8 mouse cellular contexts compared by ENCODE assay signal in the genomic region with DNA sequence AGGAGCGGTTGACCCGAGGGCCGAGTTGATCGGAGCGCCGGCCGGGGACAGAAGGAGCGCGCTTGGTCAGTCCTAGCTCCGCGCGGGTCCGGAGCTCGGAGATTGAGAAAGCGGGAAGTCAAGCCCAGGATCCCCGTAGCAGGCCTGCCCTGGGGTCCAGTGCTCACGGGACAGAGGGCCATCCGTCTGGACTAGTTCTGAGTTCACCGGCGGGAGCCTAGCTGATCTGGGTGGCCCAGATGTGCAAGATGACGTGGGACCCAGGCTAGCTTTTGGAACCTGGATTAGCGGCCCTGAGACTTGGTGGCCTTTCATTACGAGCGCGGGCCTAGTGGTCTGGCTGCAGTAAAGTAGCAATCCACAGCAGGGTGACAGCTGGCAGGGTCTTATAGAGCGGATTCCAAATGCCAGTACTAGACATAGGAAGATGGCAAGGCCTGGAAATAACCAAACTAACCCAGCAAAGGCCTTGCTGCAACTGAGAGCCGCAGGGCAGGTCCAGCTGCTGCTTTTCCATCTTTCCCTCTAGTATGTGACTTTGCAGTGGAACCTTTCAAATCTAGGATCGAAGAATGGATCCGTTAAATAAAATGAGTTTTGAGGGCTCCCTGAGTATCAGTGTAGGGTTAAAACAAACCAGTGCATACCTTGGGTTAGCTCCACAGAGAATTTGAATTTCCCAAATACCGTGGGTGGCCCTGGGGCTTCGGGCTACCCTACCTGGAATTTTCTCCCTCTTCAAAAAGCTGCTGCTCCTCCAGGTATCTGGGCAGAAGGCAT. TPM values are rescaled to one million over a fixed set of nuclear protein-coding genes. Genes with fewer than 3 reads are reported as not detected.
DNase-seq lines count a peak whose midpoint lies in the region; ATAC-seq and TF ChIP-seq lines count a peak whose summit lies in the region.

No protein-coding gene starts in this region.

- H3K4me2 ChIP-seq in lung, embryonic 14.5 days = peak overlapping the region; percentile 91
- H3K4me2 ChIP-seq in embryonic facial prominence, embryonic 14.5 days (ENCODE audit: low read depth, low read length) = peak overlapping the region; percentile 97
- peak overlapping the region; percentile 99 for H3K4me2 ChIP-seq in intestine, embryonic 15.5 days (replicated peaks)
- H3K4me2 ChIP-seq in midbrain, postnatal 0 days (ENCODE audit: low read depth, low read length, poor library complexity, severe bottlenecking) = peak overlapping the region; percentile 76

- peak; percentile 47 for DNase-seq in lung, embryonic 14.5 days
- no peak for DNase-seq in lung, adult 18-20 months
- DNase-seq in embryonic facial prominence, embryonic 14.5 days (ENCODE audit: low spot score) = no peak
- no peak for DNase-seq in midbrain, postnatal 0 days (ENCODE audit: low spot score)
- no peak for DNase-seq in adrenal gland, postnatal 4 days (ENCODE audit: low spot score in 2 of 2)
- no peak for DNase-seq in frontal cortex, postnatal 36 days (ENCODE audit: low spot score in 2 of 2)
- no peak for DNase-seq in thymus, postnatal 4 days

- TF ChIP-seq CTCF in lung, embryonic 14.5 days (IDR thresholded peaks at IDR 0.05; ENCODE audit: low read depth) = no peak
- no peak for TF ChIP-seq CTCF in midbrain, postnatal 0 days (IDR thresholded peaks at IDR 0.05)

- peak overlapping the region; percentile 51 for H3K9ac ChIP-seq in lung, embryonic 14.5 days
- H3K9ac ChIP-seq in embryonic facial prominence, embryonic 14.5 days (ENCODE audit: low read depth, low read length) = peak overlapping the region; percentile 58
- H3K9ac ChIP-seq in intestine, embryonic 15.5 days = peak overlapping the region; percentile 28
- H3K9ac ChIP-seq in midbrain, postnatal 0 days (replicated peaks; ENCODE audit: low read length, poor library complexity, severe bottlenecking) = no peak overlapping the region

- peak; percentile 55 for ATAC-seq in lung, embryonic 14.5 days (ENCODE audit: insufficient read depth)
- 0 out of 2 replicates have a peak, but pooled peaks have one; percentile 10 for ATAC-seq in embryonic facial prominence, embryonic 14.5 days (ENCODE audit: low read depth)
- ATAC-seq in intestine, embryonic 15.5 days = peak; percentile 47
- ATAC-seq in midbrain, postnatal 0 days (ENCODE audit: low FRiP score) = peak; percentile 44; the same call in 1 of the 2 replicates

- no peaks in the 10 kb centered on the region for H3K36me3 ChIP-seq in lung, embryonic 14.5 days (ENCODE audit: insufficient read depth)
- no peaks in the 10 kb centered on the region for H3K36me3 ChIP-seq in embryonic facial prominence, embryonic 14.5 days (ENCODE audit: control insufficient read depth, insufficient read depth, low read length)
- H3K36me3 ChIP-seq in intestine, embryonic 15.5 days = no peaks in the 10 kb centered on the region
- no peaks in the 10 kb centered on the region for H3K36me3 ChIP-seq in midbrain, postnatal 0 days (ENCODE audit: insufficient read depth, low read length)

- H3K27me3 ChIP-seq in lung, embryonic 14.5 days (ENCODE audit: insufficient read depth, low read length) = peaks cover 92% of the 10 kb centered on the region
- H3K27me3 ChIP-seq in embryonic facial prominence, embryonic 14.5 days (replicated peaks; ENCODE audit: control insufficient read depth, insufficient read depth, low read length) = peaks cover 94% of the 10 kb centered on the region
- peaks cover 76% of the 10 kb centered on the region for H3K27me3 ChIP-seq in intestine, embryonic 15.5 days (replicated peaks)
- peaks cover 84% of the 10 kb centered on the region for H3K27me3 ChIP-seq in midbrain, postnatal 0 days (ENCODE audit: insufficient read depth, low read length)

- peak overlapping the region; percentile 62 for H3K4me3 ChIP-seq in lung, embryonic 14.5 days (ENCODE audit: low read depth, low read length)
- H3K4me3 ChIP-seq in embryonic facial prominence, embryonic 14.5 days (ENCODE audit: low read depth, low read length) = peak overlapping the region; percentile 70
- peak overlapping the region; percentile 61 for H3K4me3 ChIP-seq in intestine, embryonic 15.5 days (replicated peaks)
- H3K4me3 ChIP-seq in midbrain, postnatal 0 days (ENCODE audit: low read depth, low read length) = peak overlapping the region; percentile 47

- no peaks in the 10 kb centered on the region for H3K9me3 ChIP-seq in lung, embryonic 14.5 days (ENCODE audit: low read depth, low read length)
- H3K9me3 ChIP-seq in embryonic facial prominence, embryonic 14.5 days (ENCODE audit: control insufficient read depth, low read length) = no peaks in the 10 kb centered on the region
- H3K9me3 ChIP-seq in intestine, embryonic 15.5 days = no peaks in the 10 kb centered on the region
- H3K9me3 ChIP-seq in midbrain, postnatal 0 days (ENCODE audit: low read length) = no peaks in the 10 kb centered on the region

- no peak overlapping the region for H3K27ac ChIP-seq in lung, embryonic 14.5 days (ENCODE audit: low read depth)
- H3K27ac ChIP-seq in embryonic facial prominence, embryonic 14.5 days (replicated peaks; ENCODE audit: low read depth, low read length) = no peak overlapping the region
- H3K27ac ChIP-seq in intestine, embryonic 15.5 days = no peak overlapping the region
- H3K27ac ChIP-seq in midbrain, postnatal 0 days (ENCODE audit: low read depth, low read length) = no peak overlapping the region

- 3% methylated on average over 31 of the region's 31 CpGs for WGBS in lung, embryonic 14.5 days
- 3% methylated on average over 31 of the region's 31 CpGs for WGBS in embryonic facial prominence, embryonic 14.5 days
- WGBS in intestine, embryonic 15.5 days = 4% methylated on average over 31 of the region's 31 CpGs
- 4% methylated on average over 31 of the region's 31 CpGs for WGBS in midbrain, postnatal 0 days

- no peaks in the 10 kb centered on the region for H3K4me1 ChIP-seq in lung, embryonic 14.5 days (ENCODE audit: insufficient read depth)
- H3K4me1 ChIP-seq in embryonic facial prominence, embryonic 14.5 days (ENCODE audit: control insufficient read depth, insufficient read depth, low read length) = no peaks in the 10 kb centered on the region
- H3K4me1 ChIP-seq in intestine, embryonic 15.5 days (replicated peaks) = peaks cover 10% of the 10 kb centered on the region
- H3K4me1 ChIP-seq in midbrain, postnatal 0 days (ENCODE audit: insufficient read depth, low read length) = no peaks in the 10 kb centered on the region; the same call in 1 of the 2 replicates

RNA-seq across cellular contexts. Expression of a gene that starts 1.2 kb away (rescaled TPM):
- not detected in 2 replicates for polyA plus RNA-seq in lung, embryonic 14.5 days (2014; fragmentation: Nextera tagmentation; extraction: Ambion mirVana)
- polyA plus RNA-seq in embryonic facial prominence, embryonic 14.5 days (2014; fragmentation: Nextera tagmentation; extraction: Ambion mirVana) = not detected in 2 replicates
- not detected in 2 replicates for polyA plus RNA-seq in intestine, embryonic 15.5 days (2015; fragmentation: Nextera tagmentation; extraction: Ambion mirVana)
- total RNA-seq in midbrain, postnatal 0 days (2014; rRNA removed) = not detected in 2 replicates
- polyA plus RNA-seq in midbrain, postnatal 0 days (2015; fragmentation: Nextera tagmentation; extraction: Ambion mirVana) = not detected in 2 replicates
- total RNA-seq in adrenal gland, postnatal 4 days (2021) = 1 to 10 TPM in 1 of 2 experiments, under 1 TPM in 1; 0.67 to 1.2 TPM

RNA-seq across cellular contexts. Expression of a gene that starts 15.2 kb away (rescaled TPM):
- 1.5 TPM in 2 replicates for polyA plus RNA-seq in lung, embryonic 14.5 days (2014; fragmentation: Nextera tagmentation; extraction: Ambion mirVana)
- 2.5 and 3.2 TPM in 2 replicates for polyA plus RNA-seq in embryonic facial prominence, embryonic 14.5 days (2014; fragmentation: Nextera tagmentation; extraction: Ambion mirVana)
- 18.6 and 23.1 TPM in 2 replicates for polyA plus RNA-seq in intestine, embryonic 15.5 days (2015; fragmentation: Nextera tagmentation; extraction: Ambion mirVana)
- 1.2 and 4.2 TPM in 2 replicates for total RNA-seq in midbrain, postnatal 0 days (2014; rRNA removed)
- polyA plus RNA-seq in midbrain, postnatal 0 days (2015; fragmentation: Nextera tagmentation; extraction: Ambion mirVana) = 2.1 and 2.8 TPM in 2 replicates
- total RNA-seq in adrenal gland, postnatal 4 days (2021) = 1 to 10 TPM in 1 of 2 experiments, under 1 TPM in 1; 0.82 to 1.5 TPM
